ENCODE assay signal across 8 mouse cellular contexts in the genomic region with DNA sequence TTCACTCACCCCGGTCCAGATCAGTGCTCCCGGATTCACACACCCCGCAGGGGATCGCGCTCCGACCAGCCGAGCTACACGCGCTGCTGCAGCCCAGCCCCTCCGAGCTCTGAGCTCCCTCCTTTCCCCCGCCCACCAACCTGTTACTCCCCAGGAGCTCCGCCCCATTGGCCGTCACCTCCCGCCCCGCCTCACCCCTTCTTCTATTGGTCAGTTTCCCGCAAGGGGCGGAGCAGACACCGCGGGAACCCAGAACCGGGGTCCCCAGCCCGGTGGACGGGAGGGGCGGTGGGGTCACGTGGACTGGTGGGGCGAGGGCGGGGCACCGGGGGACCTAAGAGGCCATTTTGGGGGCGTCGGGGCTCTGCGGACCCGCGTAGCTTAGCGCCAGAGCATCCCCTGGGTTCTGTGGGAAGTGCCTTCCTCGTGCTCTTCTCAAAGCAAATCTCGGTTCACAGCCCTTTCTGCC. TPM values are rescaled to one million over a fixed set of nuclear protein-coding genes. Genes with fewer than 3 reads are reported as not detected.
A peak's percentile ranks its signal among the peaks of the same experiment; 100 is the strongest.
DNase-seq lines count a peak whose midpoint lies in the region; ATAC-seq lines count a peak whose summit lies in the region.

Gene Cgn (minus strand): TSS at position 126 of the 469 bp plus-strand sequence.

- peak; percentile 84 for ATAC-seq in intestine, embryonic 14.5 days (replicated peaks; ENCODE audit: low FRiP score, low TSS enrichment, low read depth)
- peak; percentile 96 for ATAC-seq in megakaryocyte progenitor cell, adult 5-6 weeks (replicated peaks; ENCODE audit: poor library complexity)

- peaks cover 5% of the 10 kb centered on the region for H3K4me1 ChIP-seq in intestine, embryonic 14.5 days (replicated peaks; ENCODE audit: control insufficient read depth, insufficient read depth, low read length)

- peak within 1 kb of the TSS; percentile 45 for H3K4me3 ChIP-seq in intestine, embryonic 14.5 days (ENCODE audit: low read depth, low read length)

- peak within 1 kb of the TSS; percentile 73 for H3K27ac ChIP-seq in intestine, embryonic 14.5 days (ENCODE audit: low read depth)

- peak within 1 kb of the TSS; percentile 43 for H3K9ac ChIP-seq in intestine, embryonic 14.5 days (ENCODE audit: low read length)

- H3K36me3 ChIP-seq in intestine, embryonic 14.5 days (ENCODE audit: control insufficient read depth, insufficient read depth, low read length), result no peaks in the 10 kb centered on the region

- intact Hi-C loops in left cerebral cortex, postnatal 10 days (cut with DNase I), result loop anchor here (5.0 kb wide), 2 partner anchors 36 to 51 kb away; partner anchors contain the start of gene Pogz

- peak within 1 kb of the TSS; percentile 85 for H3K4me2 ChIP-seq in intestine, embryonic 14.5 days (ENCODE audit: low read length)

- no peaks in the 10 kb centered on the region for H3K27me3 ChIP-seq in intestine, embryonic 14.5 days (replicated peaks; ENCODE audit: control insufficient read depth, insufficient read depth, low read length)

- peak; percentile 95 to 97 for DNase-seq in adrenal gland, adult (ENCODE audit: inconsistent age in 2 of 2, low spot score in 1 of 2)
- peak; percentile 99 for DNase-seq in embryo, embryonic 10.5 days (ENCODE audit: low spot score)
- peak; percentile 88 for DNase-seq in gastrocnemius, postnatal 25 days
- DNase-seq in intestine, embryonic 14.5 days (ENCODE audit: low spot score), result peak; percentile 98
- peak; percentile 92 to 97 for DNase-seq in left cerebral cortex, postnatal 10 days (ENCODE audit: extremely low spot score in 1 of 2, low spot score in 2 of 2)
- peak; percentile 94 for DNase-seq in right cerebral cortex, postnatal 14 days
- DNase-seq in urinary bladder, postnatal 25 days (ENCODE audit: low spot score), result peak; percentile 87

- H3K9me3 ChIP-seq in intestine, embryonic 14.5 days (ENCODE audit: control insufficient read depth, low read length), result no peaks in the 10 kb centered on the region

- under 1% methylated on average over 33 of the region's 35 CpGs for WGBS in intestine, embryonic 14.5 days

RNA-seq across cellular contexts. Expression of gene Cgn, which starts in this region (rescaled TPM):
- total RNA-seq in gastrocnemius, postnatal 25 days (2021), result not detected
- 38.9 and 41.9 TPM in 2 replicates for polyA plus RNA-seq in intestine, embryonic 14.5 days (2014; fragmentation: Nextera tagmentation; extraction: Ambion mirVana)
- 1 to 10 TPM; 8.9 to 9.0 TPM for total RNA-seq in left cerebral cortex, postnatal 10 days (2021)
- not detected in 2 replicates for total RNA-seq in megakaryocyte progenitor cell, adult 5-6 weeks (2015)
- total RNA-seq in megakaryocyte progenitor cell, adult 5-6 weeks (2017), result not detected in 2 replicates

Comparison
In these comparisons a context has a peak if more than half of its experiments do, and no peak if none do; other contexts are left out.
1. Peak in every context shown above with its lines: DNase-seq, ATAC-seq, H3K4me3 ChIP-seq and H3K27ac ChIP-seq.
2. RNA of gene Cgn (total RNA-seq): 8.9 to 9.0 TPM in left cerebral cortex, postnatal 10 days; not detected in gastrocnemius, postnatal 25 days and not detected in megakaryocyte progenitor cell, adult 5-6 weeks; every median in the first group is over 4 times any median in the second.
3. Peak in DNase-seq in gastrocnemius, postnatal 25 days; RNA of the gene not detected or under 1 TPM.
4. Peak in ATAC-seq in megakaryocyte progenitor cell, adult 5-6 weeks; RNA of the gene not detected or under 1 TPM.